Mouse (Mus musculus): Measurements from ENCODE around the gene Cacna2d1.

Cacna2d1 gene

DNA sequence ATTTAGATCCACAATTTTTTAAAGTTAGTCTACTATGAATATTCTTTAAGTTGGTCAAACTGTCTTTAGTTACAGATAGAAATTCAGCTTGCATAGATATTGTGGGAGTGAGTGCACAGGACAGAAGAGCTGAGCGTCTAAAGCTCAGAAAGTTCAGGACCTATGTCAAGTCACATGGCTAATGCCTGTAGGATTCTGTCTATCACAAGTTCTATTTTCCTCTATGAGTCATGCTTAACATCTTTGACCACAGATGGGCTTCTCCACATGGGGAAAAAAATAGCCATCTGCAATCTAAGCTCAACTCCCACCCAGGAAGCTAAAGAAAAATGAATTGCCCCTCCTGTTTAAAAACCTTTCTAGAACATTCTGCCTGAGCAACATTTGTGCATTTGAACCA lies 483.5 kb downstream of the Cacna2d1 start:
- in situ Hi-C loops (cut with MboI) = no loop called here

DNA sequence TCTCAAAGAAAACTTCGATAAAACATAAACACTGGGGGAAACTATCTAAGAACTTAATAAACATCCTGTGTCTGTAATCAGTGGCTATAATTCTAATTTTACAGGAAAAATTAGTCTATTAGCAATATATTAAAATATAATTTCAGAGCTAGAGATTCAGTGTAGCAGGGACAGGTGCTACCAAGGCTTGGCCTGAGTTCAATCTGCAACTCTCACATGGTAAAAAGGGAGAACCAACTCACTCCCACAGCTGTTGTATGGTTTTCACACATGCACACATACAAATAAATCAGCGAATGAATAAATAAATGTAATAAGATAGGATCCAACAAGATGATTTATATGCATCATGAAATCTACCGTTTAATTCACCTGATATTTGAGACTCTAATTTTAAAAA lies 484.0 kb downstream of the Cacna2d1 start:
- in situ Hi-C loops (cut with MboI) = no loop called here

Data from mature B cell (primary cell).